8 mouse cellular contexts compared by ENCODE assay signal in genomic region chr8:116978631-116979256, GRCm38 (mm10). TPM values are rescaled to one million over a fixed set of nuclear protein-coding genes. Genes with fewer than 3 reads are reported as not detected.
DNase-seq lines count a peak whose midpoint lies in the region; ATAC-seq and TF ChIP-seq lines count a peak whose summit lies in the region.

Gene 1700030J22Rik, minus strand, starts transcription at chr8:116978959.

- H3K36me3 ChIP-seq in MEL (ENCODE audit: control insufficient read depth in 1 of 2, insufficient read depth in 2 of 2, low read length in 2 of 2), result no peaks in the 10 kb centered on the region; a peak in 1 of 4 replicates
- no peaks in the 10 kb centered on the region for H3K36me3 ChIP-seq in forebrain, postnatal 0 days (ENCODE audit: insufficient read depth)
- H3K36me3 ChIP-seq in lung, embryonic 15.5 days, result peaks cover 17% of the 10 kb centered on the region; the same call in 1 of the 2 replicates

- H3K9ac ChIP-seq in MEL (ENCODE audit: control insufficient read depth, low read depth, low read length, poor library complexity, severe bottlenecking), result peak within 1 kb of the TSS; percentile 50
- peak within 1 kb of the TSS; percentile 50 for H3K9ac ChIP-seq in forebrain, postnatal 0 days
- peak within 1 kb of the TSS; percentile 51 for H3K9ac ChIP-seq in lung, embryonic 15.5 days

- DNase-seq in MEL (ENCODE audit: low read depth, low spot score), result peak; percentile 98
- DNase-seq in cerebellum, adult 2 months, result peak; percentile 98
- DNase-seq in forebrain, postnatal 0 days, result peak; percentile 99
- peak; percentile 99 for DNase-seq in heart, postnatal 4 days
- DNase-seq in layer of hippocampus, adult 8-10 months (ENCODE audit: low spot score in 2 of 2), result peak; percentile 97
- peak; percentile 97 for DNase-seq in ovary, adult 18-20 months (ENCODE audit: low spot score)
- DNase-seq in thymus, postnatal 0 days (ENCODE audit: low spot score), result peak; percentile 99

- peak in 2 of 3 experiments; percentile 3 to 18; a peak in 1 of 6 replicates for TF ChIP-seq CTCF in MEL (IDR thresholded peaks at IDR 0.05 in 2 of 3, conservative IDR thresholded peaks at IDR 0.05 in 1 of 3; ENCODE audit: control insufficient read depth in 1 of 3, insufficient read depth in 1 of 3, low read depth in 2 of 3, low read length in 3 of 3, poor library complexity in 1 of 3, severe bottlenecking in 1 of 3)
- TF ChIP-seq CTCF in cerebellum, adult 2 months (IDR thresholded peaks at IDR 0.05; ENCODE audit: borderline replicate concordance, insufficient read depth, low read depth, low read length), result no peak; the same call in 1 of the 2 replicates
- TF ChIP-seq CTCF in forebrain, postnatal 0 days (IDR thresholded peaks at IDR 0.05; ENCODE audit: low read depth), result peak; percentile 49

- peak within 1 kb of the TSS; percentile 74 for H3K4me2 ChIP-seq in forebrain, postnatal 0 days (ENCODE audit: low read depth)
- H3K4me2 ChIP-seq in lung, embryonic 15.5 days, result peak within 1 kb of the TSS; percentile 86

- H3K4me3 ChIP-seq in MEL (ENCODE audit: control insufficient read depth in 1 of 2, insufficient read depth in 1 of 2, low read depth in 2 of 2, low read length in 2 of 2), result peak within 1 kb of the TSS; percentile 70 to 93
- H3K4me3 ChIP-seq in cerebellum, adult 2 months (replicated peaks; ENCODE audit: insufficient read depth, low read depth, low read length), result peak within 1 kb of the TSS; percentile 68
- H3K4me3 ChIP-seq in forebrain, postnatal 0 days (ENCODE audit: low read depth, low read length), result peak within 1 kb of the TSS; percentile 75
- H3K4me3 ChIP-seq in lung, embryonic 15.5 days, result peak within 1 kb of the TSS; percentile 96

- peak; percentile 100 for ATAC-seq in forebrain, postnatal 0 days
- peak; percentile 99 for ATAC-seq in lung, embryonic 15.5 days (ENCODE audit: borderline replicate concordance, extremely low read depth, low FRiP score, low TSS enrichment)

- H3K27me3 ChIP-seq in MEL (ENCODE audit: control insufficient read depth in 1 of 2, insufficient read depth in 2 of 2, low read length in 2 of 2), result no peaks in the 10 kb centered on the region
- H3K27me3 ChIP-seq in cerebellum, adult 2 months (ENCODE audit: control insufficient read depth, insufficient read depth, low read length), result no peaks in the 10 kb centered on the region
- H3K27me3 ChIP-seq in forebrain, postnatal 0 days (ENCODE audit: insufficient read depth, low read length), result no peaks in the 10 kb centered on the region
- no peaks in the 10 kb centered on the region for H3K27me3 ChIP-seq in lung, embryonic 15.5 days

- no peak for TF ChIP-seq EP300 in MEL (IDR thresholded peaks at IDR 0.05; ENCODE audit: low read depth in 1 of 2, low read length in 2 of 2)

- under 1% methylated on average over 46 of the region's 46 CpGs for WGBS in cerebellum, adult 2 months
- 1% methylated on average over 46 of the region's 46 CpGs for WGBS in forebrain, postnatal 0 days
- under 1% methylated on average over 46 of the region's 46 CpGs for WGBS in lung, embryonic 15.5 days

- H3K9me3 ChIP-seq in MEL (replicated peaks; ENCODE audit: insufficient read depth, low read length), result no peaks in the 10 kb centered on the region
- H3K9me3 ChIP-seq in forebrain, postnatal 0 days (ENCODE audit: low read length), result no peaks in the 10 kb centered on the region
- no peaks in the 10 kb centered on the region for H3K9me3 ChIP-seq in lung, embryonic 15.5 days

- TF ChIP-seq RAD21 in MEL (IDR thresholded peaks at IDR 0.05; ENCODE audit: low read depth, low read length), result peak; percentile 16

- H3K27ac ChIP-seq in MEL (ENCODE audit: control insufficient read depth, low read depth, low read length), result no peak within 1 kb of the TSS
- no peak within 1 kb of the TSS for H3K27ac ChIP-seq in cerebellum, adult 2 months (ENCODE audit: insufficient read depth, low read length)
- peak within 1 kb of the TSS; percentile 35; the same call in 1 of the 2 replicates for H3K27ac ChIP-seq in forebrain, postnatal 0 days (ENCODE audit: low read depth, low read length)
- H3K27ac ChIP-seq in lung, embryonic 15.5 days, result peak within 1 kb of the TSS; percentile 69

- no peaks in the 10 kb centered on the region for H3K79me2 ChIP-seq in MEL (ENCODE audit: control insufficient read depth, insufficient read depth, low read length, poor library complexity)

- no peak; a peak in 1 of 4 replicates for TF ChIP-seq POLR2A in MEL (IDR thresholded peaks at IDR 0.05; ENCODE audit: control insufficient read depth in 1 of 2, insufficient read depth in 1 of 2, low read depth in 1 of 2, low read length in 2 of 2, poor library complexity in 1 of 2)
- no peak for TF ChIP-seq POLR2A in cerebellum, adult 2 months (IDR thresholded peaks at IDR 0.05; ENCODE audit: borderline replicate concordance, insufficient read depth, low read length)

- no peaks in the 10 kb centered on the region; a peak in 1 of 4 replicates for H3K4me1 ChIP-seq in MEL (ENCODE audit: control insufficient read depth in 1 of 2, insufficient read depth in 2 of 2, low read length in 2 of 2)
- H3K4me1 ChIP-seq in cerebellum, adult 2 months (ENCODE audit: control insufficient read depth, insufficient read depth, low read length), result no peaks in the 10 kb centered on the region
- H3K4me1 ChIP-seq in forebrain, postnatal 0 days (ENCODE audit: insufficient read depth), result 0 out of 2 replicates have a peak, but pooled peaks cover 2% of the 10 kb centered on the region
- peaks cover 14% of the 10 kb centered on the region for H3K4me1 ChIP-seq in lung, embryonic 15.5 days

TF ChIP-seq in MEL, 35 proteins besides CTCF, POLR2A, EP300 and RAD21:
- TF ChIP-seq SIN3A (IDR thresholded peaks at IDR 0.05; ENCODE audit: low read length), result peak; percentile 100
- no peak for TF ChIP-seq MAFK (IDR thresholded peaks at IDR 0.05; ENCODE audit: borderline replicate concordance, low read depth, low read length)
- peak; percentile 78; the same call in 1 of the 2 replicates for TF ChIP-seq MAZ (IDR thresholded peaks at IDR 0.05; ENCODE audit: low read depth, low read length)
- TF ChIP-seq HCFC1 (IDR thresholded peaks at IDR 0.05; ENCODE audit: low read depth, low read length), result peak; percentile 84
- TF ChIP-seq SMC3 (IDR thresholded peaks at IDR 0.05; ENCODE audit: low read depth, low read length), result no peak; the same call in 1 of the 2 replicates
- TF ChIP-seq MXI1 (IDR thresholded peaks at IDR 0.05; ENCODE audit: low read depth, low read length), result peak; percentile 96
- TF ChIP-seq MAX (IDR thresholded peaks at IDR 0.05; ENCODE audit: low read length), result peak; percentile 78
- peak; percentile 75 for TF ChIP-seq ELF1 (IDR thresholded peaks at IDR 0.05; ENCODE audit: low read depth, low read length)
- TF ChIP-seq ZMIZ1 (IDR thresholded peaks at IDR 0.05; ENCODE audit: low read depth, low read length), result no peak
- peak; percentile 5; the same call in 1 of the 2 replicates for TF ChIP-seq ETS1 (IDR thresholded peaks at IDR 0.05; ENCODE audit: low read depth, low read length)
- no peak; the same call in 1 of the 2 replicates for TF ChIP-seq TCF12 (IDR thresholded peaks at IDR 0.05; ENCODE audit: low read depth, low read length)
- TF ChIP-seq NRF1 (IDR thresholded peaks at IDR 0.05; ENCODE audit: insufficient read depth, low read depth, low read length, poor library complexity, severe bottlenecking), result no peak
- no peak for TF ChIP-seq CHD1 (IDR thresholded peaks at IDR 0.05; ENCODE audit: low read depth, low read length)

RNA-seq across cellular contexts. Expression of gene 1700030J22Rik, which starts in this region (rescaled TPM):
- 0.15 and 0.16 TPM in 2 replicates for total RNA-seq in MEL (2012; rRNA removed)
- under 1 TPM in 1 of 2 experiments, not detected in 1; 0.38 TPM for polyA plus RNA-seq in MEL (2012; ENCODE audit: insufficient read depth in 1 of 2, insufficient read length in 2 of 2, low read depth in 1 of 2, low replicate concordance in 2 of 2, missing spikeins in 1 of 2)
- polyA plus RNA-seq in cerebellum, adult 2 months (2012; rRNA removed), result 2.5 and 2.8 TPM in 2 replicates
- total RNA-seq in forebrain, postnatal 0 days (2014; rRNA removed), result 7.8 and 7.9 TPM in 2 replicates
- 4.3 and 6.5 TPM in 2 replicates for polyA plus RNA-seq in forebrain, postnatal 0 days (2015; fragmentation: Nextera tagmentation; extraction: Ambion mirVana)
- total RNA-seq in heart, postnatal 4 days (2021), result under 1 TPM; 0.47 to 0.55 TPM
- 10 to 100 TPM in 1 of 4 experiments, 1 to 10 TPM in 3; 7.3 to 10.6 (median 8.6) TPM for total RNA-seq in layer of hippocampus, adult 8-10 months (2022)
- 2.4 and 2.8 TPM in 2 replicates for polyA plus RNA-seq in lung, embryonic 15.5 days (2015; fragmentation: Nextera tagmentation; extraction: Ambion mirVana)
- polyA plus RNA-seq in thymus, postnatal 0 days (2015; fragmentation: Nextera tagmentation; extraction: Ambion mirVana), result 0.69 and 0.95 TPM in 2 replicates

Comparison
In these comparisons a context has a peak if more than half of its experiments do, and no peak if none do; other contexts are left out.
1. Peak in DNase-seq, H3K4me3 ChIP-seq and H3K9ac ChIP-seq in MEL; RNA of the gene not detected or under 1 TPM.
2. Peak in DNase-seq in heart, postnatal 4 days; RNA of the gene not detected or under 1 TPM.
3. Peak in DNase-seq in thymus, postnatal 0 days; RNA of the gene not detected or under 1 TPM.
4. H3K27ac ChIP-seq: peak in forebrain, postnatal 0 days (single experiment) and lung, embryonic 15.5 days (single experiment); none in MEL (single experiment) and cerebellum, adult 2 months (single experiment).
5. Peak in every context shown above with its lines, with median percentiles within 50 percentile points of each other: DNase-seq, H3K4me3 ChIP-seq and H3K9ac ChIP-seq.